Mouse (Mus musculus): ENCODE data around the gene Gars. TPM values are rescaled to one million over a fixed set of nuclear protein-coding genes. Genes with fewer than 3 reads are reported as not detected.

Gars gene
- polyA plus RNA-seq, 1 experiment from 2014 or later: 136 TPM

- H3K4me1 ChIP-seq (ENCODE audit: control insufficient read depth, insufficient read depth, low read length): no peaks in the 10 kb centered on the region
- no peaks in the 10 kb centered on the region for H3K36me3 ChIP-seq (ENCODE audit: control insufficient read depth, insufficient read depth, low read length)
- WGBS: 62% methylated on average over 4 of the region's 4 CpGs
- no peak overlapping the region for H3K4me2 ChIP-seq (ENCODE audit: low read depth, low read length)
- no peaks in the 10 kb centered on the region for H3K9me3 ChIP-seq (replicated peaks; ENCODE audit: control insufficient read depth, low read length)
- H3K4me3 ChIP-seq (replicated peaks; ENCODE audit: low read length): no peak overlapping the region
- no peak overlapping the region for H3K27ac ChIP-seq (ENCODE audit: low read length)
- no peak overlapping the region for H3K9ac ChIP-seq (ENCODE audit: low read length)
- no peak for ATAC-seq (ENCODE audit: insufficient read depth, low FRiP score)
- no peaks in the 10 kb centered on the region for H3K27me3 ChIP-seq (ENCODE audit: control insufficient read depth, insufficient read depth, low read length)
Measured at GRCm38 (mm10) chr6:55003559-55003958, 34.2 kb upstream of the Gars start.

- H3K27ac ChIP-seq (ENCODE audit: low read length): no peak overlapping the region
- no peaks in the 10 kb centered on the region for H3K36me3 ChIP-seq (ENCODE audit: control insufficient read depth, insufficient read depth, low read length)
- no peak overlapping the region for H3K9ac ChIP-seq (ENCODE audit: low read length)
- 84% methylated on average over 8 of the region's 8 CpGs for WGBS
- no peaks in the 10 kb centered on the region for H3K27me3 ChIP-seq (ENCODE audit: control insufficient read depth, insufficient read depth, low read length)
- H3K4me1 ChIP-seq (ENCODE audit: control insufficient read depth, insufficient read depth, low read length): no peaks in the 10 kb centered on the region
- H3K4me2 ChIP-seq (ENCODE audit: low read depth, low read length): no peak overlapping the region
- H3K4me3 ChIP-seq (replicated peaks; ENCODE audit: low read length): no peak overlapping the region
- ATAC-seq (ENCODE audit: insufficient read depth, low FRiP score): no peak
- H3K9me3 ChIP-seq (replicated peaks; ENCODE audit: control insufficient read depth, low read length): no peaks in the 10 kb centered on the region
Measured at GRCm38 (mm10) chr6:55008401-55008800, 29.4 kb upstream of the Gars start.

DNA sequence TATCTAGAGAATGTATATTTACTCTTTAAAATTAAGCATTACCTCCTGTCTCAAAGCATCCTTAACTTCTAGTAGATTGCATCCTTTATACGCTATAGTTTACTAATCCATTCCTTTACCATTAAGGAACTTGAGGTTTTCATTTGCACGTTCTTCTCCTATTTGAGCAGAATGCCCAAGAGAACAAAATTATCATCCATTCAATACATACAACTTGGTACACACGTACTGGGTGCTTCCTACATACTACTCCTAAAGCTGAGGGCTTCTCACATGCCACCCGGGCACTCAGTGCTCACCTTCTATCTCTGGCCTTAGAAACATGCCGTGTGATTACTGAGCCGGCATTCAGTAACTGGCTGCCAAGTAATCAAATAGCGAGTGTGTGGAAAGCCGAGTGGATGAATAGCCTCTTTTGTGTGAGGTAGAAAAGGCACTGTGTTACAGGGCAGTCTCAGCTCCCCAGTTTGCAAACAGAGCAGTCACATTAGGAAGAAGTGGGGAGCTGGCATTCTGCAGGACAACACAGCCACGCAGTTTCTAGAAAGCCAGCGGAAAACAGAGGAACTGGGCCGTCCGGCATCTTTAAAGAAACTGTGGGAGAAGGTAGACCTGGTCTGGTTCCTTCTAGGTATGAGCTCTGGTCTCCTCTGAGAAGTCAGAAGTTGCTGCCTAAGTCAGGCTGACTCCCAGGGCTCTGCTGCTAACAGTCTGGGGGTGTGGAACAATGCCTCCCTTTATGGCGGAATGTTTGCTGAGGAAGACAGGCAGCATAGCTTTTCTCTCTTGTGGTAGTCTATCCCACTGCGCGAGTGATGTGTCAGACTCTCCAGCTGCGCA lies 28.2 kb upstream of the Gars start:
- no peaks in the 10 kb centered on the region for H3K4me1 ChIP-seq (ENCODE audit: control insufficient read depth, insufficient read depth, low read length)
- no peak overlapping the region for H3K9ac ChIP-seq (ENCODE audit: low read length)
- no peaks in the 10 kb centered on the region for H3K27me3 ChIP-seq (ENCODE audit: control insufficient read depth, insufficient read depth, low read length)
- 30% methylated on average over 16 of the region's 16 CpGs for WGBS
- ATAC-seq (ENCODE audit: insufficient read depth, low FRiP score): peak; percentile 76; the same call in 1 of the 2 replicates
- H3K27ac ChIP-seq (ENCODE audit: low read length): peak overlapping the region; percentile 63; the same call in 1 of the 2 replicates
- no peaks in the 10 kb centered on the region for H3K36me3 ChIP-seq (ENCODE audit: control insufficient read depth, insufficient read depth, low read length)
- H3K4me3 ChIP-seq (replicated peaks; ENCODE audit: low read length): peak overlapping the region; percentile 12; the same call in 1 of the 2 replicates
- peak overlapping the region; percentile 39 for H3K4me2 ChIP-seq (ENCODE audit: low read depth, low read length)
- H3K9me3 ChIP-seq (replicated peaks; ENCODE audit: control insufficient read depth, low read length): no peaks in the 10 kb centered on the region

DNA sequence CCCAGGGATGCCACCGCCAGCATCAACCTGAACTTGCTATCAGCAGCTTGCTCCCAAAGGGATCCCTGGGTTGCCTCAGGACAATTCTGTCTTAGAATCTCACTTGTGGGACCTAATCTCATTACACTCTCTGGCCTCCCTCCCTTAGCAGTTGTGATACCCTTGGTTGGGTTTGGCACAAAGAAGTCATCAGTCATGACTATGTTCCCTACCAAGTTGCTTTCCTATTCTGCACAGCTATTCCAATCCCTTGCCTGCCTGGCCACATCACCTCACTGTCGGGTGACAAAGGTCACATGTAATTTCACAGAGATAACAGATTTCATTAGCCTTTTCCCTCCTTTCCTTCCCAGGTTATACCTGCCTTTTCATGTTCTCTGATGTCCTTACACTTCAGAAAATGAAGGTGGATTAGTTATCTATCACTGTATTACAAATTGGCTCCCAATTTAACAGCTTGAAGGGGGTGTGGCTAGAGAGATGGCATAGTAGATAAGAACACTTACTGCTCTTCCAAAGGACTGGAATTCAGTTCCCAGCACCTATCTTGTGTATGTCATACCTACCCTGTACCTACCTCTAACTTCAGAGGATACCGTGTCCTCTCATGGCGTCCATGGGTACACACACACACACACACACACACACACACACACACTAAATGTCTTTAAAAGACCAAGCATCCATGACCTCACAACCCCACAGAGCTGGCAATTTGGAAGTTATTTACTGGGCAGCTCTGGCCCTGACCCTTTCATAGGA lies 27.3 kb upstream of the Gars start:
- Histone ChIP-seq H3K9me3 (replicated peaks; ENCODE audit: control insufficient read depth, low read length) (no peaks in the 10 kb centered on the region), H3K9ac (ENCODE audit: low read length) (no peak overlapping the region), H3K27me3 (ENCODE audit: control insufficient read depth, insufficient read depth, low read length) (no peaks in the 10 kb centered on the region), H3K4me2 (ENCODE audit: low read depth, low read length) (no peak overlapping the region), H3K27ac (ENCODE audit: low read length) (no peak overlapping the region), H3K4me1 (ENCODE audit: control insufficient read depth, insufficient read depth, low read length) (no peaks in the 10 kb centered on the region), H3K4me3 (replicated peaks; ENCODE audit: low read length) (no peak overlapping the region), H3K36me3 (ENCODE audit: control insufficient read depth, insufficient read depth, low read length) (no peaks in the 10 kb centered on the region)
- no peak for ATAC-seq (ENCODE audit: insufficient read depth, low FRiP score)
- WGBS: 51% methylated on average over 4 of the region's 4 CpGs

GRCm38 (mm10) chr6:55012516-55012915 lies 25.3 kb upstream of the Gars start:
- no peaks in the 10 kb centered on the region for H3K36me3 ChIP-seq (ENCODE audit: control insufficient read depth, insufficient read depth, low read length)
- H3K27ac ChIP-seq (ENCODE audit: low read length): no peak overlapping the region
- no peak overlapping the region for H3K4me2 ChIP-seq (ENCODE audit: low read depth, low read length)
- H3K27me3 ChIP-seq (ENCODE audit: control insufficient read depth, insufficient read depth, low read length): no peaks in the 10 kb centered on the region
- no peaks in the 10 kb centered on the region for H3K9me3 ChIP-seq (replicated peaks; ENCODE audit: control insufficient read depth, low read length)
- 58% methylated on average over 7 of the region's 7 CpGs for WGBS
- no peak for ATAC-seq (ENCODE audit: insufficient read depth, low FRiP score)
- no peak overlapping the region for H3K9ac ChIP-seq (ENCODE audit: low read length)
- no peak overlapping the region for H3K4me3 ChIP-seq (replicated peaks; ENCODE audit: low read length)
- H3K4me1 ChIP-seq (ENCODE audit: control insufficient read depth, insufficient read depth, low read length): peaks cover 6% of the 10 kb centered on the region

- H3K27ac ChIP-seq (ENCODE audit: low read length): no peak overlapping the region
- WGBS: 88% methylated on average over 3 of the region's 3 CpGs
- H3K27me3 ChIP-seq (ENCODE audit: control insufficient read depth, insufficient read depth, low read length): no peaks in the 10 kb centered on the region
- H3K4me1 ChIP-seq (ENCODE audit: control insufficient read depth, insufficient read depth, low read length): peaks cover 6% of the 10 kb centered on the region
- ATAC-seq (ENCODE audit: insufficient read depth, low FRiP score): no peak
- no peaks in the 10 kb centered on the region for H3K36me3 ChIP-seq (ENCODE audit: control insufficient read depth, insufficient read depth, low read length)
- H3K9ac ChIP-seq (ENCODE audit: low read length): no peak overlapping the region
- H3K4me3 ChIP-seq (replicated peaks; ENCODE audit: low read length): no peak overlapping the region
- H3K4me2 ChIP-seq (ENCODE audit: low read depth, low read length): no peak overlapping the region
- no peaks in the 10 kb centered on the region for H3K9me3 ChIP-seq (replicated peaks; ENCODE audit: control insufficient read depth, low read length)
Measured at GRCm38 (mm10) chr6:55014184-55014583, 23.6 kb upstream of the Gars start.

DNA sequence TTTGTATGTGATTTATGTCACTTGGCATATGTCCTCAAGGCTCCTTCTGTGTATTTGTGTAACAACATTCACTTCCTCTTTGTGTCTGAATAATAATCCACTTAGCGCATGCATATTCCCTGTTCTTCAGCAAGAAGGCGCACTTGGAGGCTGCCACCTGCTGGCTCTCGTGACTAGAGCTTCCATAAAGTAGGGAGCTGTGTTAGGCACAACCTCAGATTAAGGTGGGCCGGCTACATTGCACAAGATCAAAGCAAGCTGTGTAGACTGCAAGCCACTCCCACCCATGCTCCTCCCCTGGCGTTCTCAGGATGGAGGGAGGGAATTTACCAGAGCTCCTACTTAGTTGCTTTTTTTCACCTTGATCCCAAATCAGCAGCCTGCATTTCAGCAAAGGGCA lies 21.6 kb upstream of the Gars start:
- Histone ChIP-seq H3K36me3 (ENCODE audit: control insufficient read depth, insufficient read depth, low read length) (no peaks in the 10 kb centered on the region), H3K9ac (ENCODE audit: low read length) (no peak overlapping the region), H3K9me3 (replicated peaks; ENCODE audit: control insufficient read depth, low read length) (no peaks in the 10 kb centered on the region), H3K4me3 (replicated peaks; ENCODE audit: low read length) (no peak overlapping the region), H3K4me1 (ENCODE audit: control insufficient read depth, insufficient read depth, low read length) (peaks cover 6% of the 10 kb centered on the region), H3K27ac (ENCODE audit: low read length) (no peak overlapping the region), H3K4me2 (ENCODE audit: low read depth, low read length) (no peak overlapping the region), H3K27me3 (ENCODE audit: control insufficient read depth, insufficient read depth, low read length) (no peaks in the 10 kb centered on the region)
- ATAC-seq (ENCODE audit: insufficient read depth, low FRiP score): peak; percentile 52; the same call in 1 of the 2 replicates
- WGBS: 11% methylated on average over 5 of the region's 5 CpGs

GRCm38 (mm10) chr6:55016710-55017583 lies 20.9 kb upstream of the Gars start:
- H3K4me1 ChIP-seq (ENCODE audit: control insufficient read depth, insufficient read depth, low read length): peaks cover 6% of the 10 kb centered on the region
- no peaks in the 10 kb centered on the region for H3K36me3 ChIP-seq (ENCODE audit: control insufficient read depth, insufficient read depth, low read length)
- H3K9me3 ChIP-seq (replicated peaks; ENCODE audit: control insufficient read depth, low read length): no peaks in the 10 kb centered on the region
- 25% methylated on average over 15 of the region's 15 CpGs for WGBS
- peak; percentile 57; the same call in 1 of the 2 replicates for ATAC-seq (ENCODE audit: insufficient read depth, low FRiP score)
- H3K4me3 ChIP-seq (replicated peaks; ENCODE audit: low read length): no peak overlapping the region
- no peak overlapping the region for H3K9ac ChIP-seq (ENCODE audit: low read length)
- peak overlapping the region; percentile 25 for H3K4me2 ChIP-seq (ENCODE audit: low read depth, low read length)
- no peak overlapping the region for H3K27ac ChIP-seq (ENCODE audit: low read length)
- H3K27me3 ChIP-seq (ENCODE audit: control insufficient read depth, insufficient read depth, low read length): no peaks in the 10 kb centered on the region

Measured in stomach, embryonic 16.5 days (tissue).